Mouse (Mus musculus): ENCODE results near the gene Shh. TPM values are rescaled to one million over a fixed set of nuclear protein-coding genes. Genes with fewer than 3 reads are reported as not detected.

Gene Shh
- polyA plus RNA-seq (2012; fragmentation: generic; extraction: Trizol): not detected

GRCm38 (mm10) chr5:28466760-28467306, at the start of gene Shh:
Shh (minus strand) TSS chr5:28467256.

Other genes starting within 250 kb of the Shh start
- not detected for gene Cnpy1, start 221.4 kb downstream of the Shh start, polyA plus RNA-seq (2012; fragmentation: generic; extraction: Trizol)
- 1 to 10 TPM in 1 of 2 experiments, under 1 TPM in 1; 0.90 to 6.8 TPM for gene Rbm33, start 150.1 kb downstream of the Shh start, polyA plus RNA-seq (2012; fragmentation: generic; extraction: Trizol)